Comparison of ENCODE assay signal across 32 mouse cellular contexts in genomic region chr1:116401996-116402656, GRCm38 (mm10).
DNase-seq lines count a peak whose midpoint lies in the region; ATAC-seq and TF ChIP-seq lines count a peak whose summit lies in the region.
"Had no signal": no experiment of that assay in that cellular context is flagged by ENCODE, and none has a peak within 500 bp of the region (broad histone marks: within the 10 kb centered on the region; RNA-seq: fewer than 3 reads in every experiment).

No protein-coding gene starts in this region.

- H3K27me3 ChIP-seq in forebrain, embryonic 14.5 days (replicated peaks; ENCODE audit: control insufficient read depth, insufficient read depth, low read length), result no peaks in the 10 kb centered on the region
- H3K27me3 ChIP-seq in forebrain, embryonic 15.5 days, result no peaks in the 10 kb centered on the region
- no peaks in the 10 kb centered on the region for H3K27me3 ChIP-seq in midbrain, embryonic 14.5 days (ENCODE audit: control insufficient read depth, insufficient read depth, low read length)
- H3K27me3 ChIP-seq in midbrain, embryonic 10.5 days (ENCODE audit: low read depth, poor library complexity, severe bottlenecking), result no peaks in the 10 kb centered on the region
- H3K27me3 ChIP-seq in myocyte (ENCODE audit: control insufficient read depth, insufficient read depth, insufficient read length), result no peaks in the 10 kb centered on the region
- H3K27me3 ChIP-seq in heart, adult 2 months (ENCODE audit: control insufficient read depth, insufficient read depth, low read length), result no peaks in the 10 kb centered on the region
- H3K27me3 ChIP-seq: CH12.LX; embryonic facial prominence, embryonic 13.5 days; heart, embryonic 12.5 days; hindbrain, embryonic 13.5 days; limb, embryonic 12.5 days; liver, embryonic 15.5 days; neural tube, embryonic 15.5 days had no signal

- no peaks in the 10 kb centered on the region for H3K9me3 ChIP-seq in forebrain, embryonic 14.5 days (replicated peaks; ENCODE audit: control insufficient read depth, low read length)
- no peaks in the 10 kb centered on the region for H3K9me3 ChIP-seq in forebrain, embryonic 15.5 days
- H3K9me3 ChIP-seq in midbrain, embryonic 14.5 days (ENCODE audit: control insufficient read depth, low read length), result no peaks in the 10 kb centered on the region
- no peaks in the 10 kb centered on the region for H3K9me3 ChIP-seq in midbrain, embryonic 10.5 days (replicated peaks)
- H3K9me3 ChIP-seq: embryonic facial prominence, embryonic 13.5 days; forebrain, embryonic 10.5 days; heart, embryonic 12.5 days; hindbrain, embryonic 13.5 days; limb, embryonic 12.5 days; liver, embryonic 15.5 days; neural tube, embryonic 15.5 days had no signal

- WGBS in forebrain, embryonic 14.5 days, result 83% methylated on average over 1 of the region's 1 CpGs
- 71% methylated on average over 1 of the region's 1 CpGs for WGBS in forebrain, embryonic 15.5 days
- WGBS in midbrain, embryonic 14.5 days, result 57% methylated on average over 1 of the region's 1 CpGs
- 75% methylated on average over 1 of the region's 1 CpGs for WGBS in midbrain, embryonic 10.5 days
- 65% methylated on average over 1 of the region's 1 CpGs for WGBS in heart, adult 2 months

- ATAC-seq in forebrain, embryonic 14.5 days, result no peak
- no peak for ATAC-seq in forebrain, embryonic 15.5 days (replicated peaks)
- no peak for ATAC-seq in midbrain, embryonic 14.5 days (ENCODE audit: low FRiP score, low TSS enrichment)
- ATAC-seq: inflammation-experienced regulatory T-cells, adult 6 months had no signal

- no peak overlapping the region for H3ac ChIP-seq in myocyte (ENCODE audit: control insufficient read depth, insufficient read length)

- H3K9ac ChIP-seq in forebrain, embryonic 14.5 days (ENCODE audit: low read length), result no peak overlapping the region
- H3K9ac ChIP-seq in forebrain, embryonic 15.5 days (replicated peaks), result no peak overlapping the region
- H3K9ac ChIP-seq in midbrain, embryonic 14.5 days (replicated peaks; ENCODE audit: low read length), result no peak overlapping the region
- H3K9ac ChIP-seq in heart, adult 2 months (ENCODE audit: low read depth, low read length), result no peak overlapping the region
- H3K9ac ChIP-seq: embryonic facial prominence, embryonic 13.5 days; heart, embryonic 12.5 days; hindbrain, embryonic 13.5 days; limb, embryonic 12.5 days; liver, embryonic 15.5 days; lung, embryonic 14.5 days; neural tube, embryonic 15.5 days had no signal

- TF ChIP-seq EP300 in heart, adult 2 months (IDR thresholded peaks at IDR 0.05; ENCODE audit: insufficient read depth, low read depth, low read length), result no peak

- no peak overlapping the region for H3K27ac ChIP-seq in forebrain, embryonic 14.5 days (ENCODE audit: low read depth, low read length)
- H3K27ac ChIP-seq in forebrain, embryonic 15.5 days (replicated peaks), result no peak overlapping the region
- no peak overlapping the region for H3K27ac ChIP-seq in midbrain, embryonic 14.5 days (replicated peaks; ENCODE audit: low read depth, low read length)
- no peak overlapping the region for H3K27ac ChIP-seq in midbrain, embryonic 10.5 days (replicated peaks)
- no peak overlapping the region for H3K27ac ChIP-seq in heart, adult 2 months
- H3K27ac ChIP-seq: embryonic facial prominence, embryonic 13.5 days; forebrain, embryonic 10.5 days; gastrocnemius, adult 2 months; hindbrain, embryonic 13.5 days; left cerebral cortex, adult 2 months; limb, embryonic 12.5 days; liver, embryonic 15.5 days; neural tube, embryonic 15.5 days had no signal

- H3K4me3 ChIP-seq in forebrain, embryonic 14.5 days (ENCODE audit: low read depth, low read length), result no peak overlapping the region
- no peak overlapping the region for H3K4me3 ChIP-seq in forebrain, embryonic 15.5 days
- H3K4me3 ChIP-seq in midbrain, embryonic 14.5 days (replicated peaks; ENCODE audit: low read depth, low read length), result no peak overlapping the region
- no peak overlapping the region for H3K4me3 ChIP-seq in midbrain, embryonic 10.5 days
- no peak overlapping the region for H3K4me3 ChIP-seq in myocyte
- no peak overlapping the region for H3K4me3 ChIP-seq in heart, adult 2 months
- H3K4me3 ChIP-seq: embryonic facial prominence, embryonic 13.5 days; forebrain, embryonic 10.5 days; gastrocnemius, adult 2 months; heart, embryonic 12.5 days; hindbrain, embryonic 13.5 days; left cerebral cortex, adult 2 months; limb, embryonic 12.5 days; liver, embryonic 15.5 days; neural tube, embryonic 15.5 days had no signal

- H3K79me2 ChIP-seq in myocyte (ENCODE audit: control insufficient read depth, insufficient read depth), result no peaks in the 10 kb centered on the region
- H3K79me2 ChIP-seq in heart, adult 2 months (replicated peaks; ENCODE audit: control insufficient read depth, insufficient read depth, low read length), result no peaks in the 10 kb centered on the region

- no peak for TF ChIP-seq CTCF in heart, adult 2 months (IDR thresholded peaks at IDR 0.05)

- H3K4me2 ChIP-seq in forebrain, embryonic 14.5 days (ENCODE audit: low read length), result no peak overlapping the region
- H3K4me2 ChIP-seq in forebrain, embryonic 15.5 days (replicated peaks), result no peak overlapping the region
- no peak overlapping the region for H3K4me2 ChIP-seq in midbrain, embryonic 14.5 days (ENCODE audit: low read length)
- H3K4me2 ChIP-seq in myocyte (ENCODE audit: low read depth), result no peak overlapping the region
- H3K4me2 ChIP-seq: embryonic facial prominence, embryonic 13.5 days; heart, embryonic 12.5 days; hindbrain, embryonic 13.5 days; limb, embryonic 12.5 days; liver, embryonic 15.5 days; lung, embryonic 14.5 days; midbrain, embryonic 11.5 days; neural tube, embryonic 15.5 days had no signal

- peak; percentile 23 to 67 for DNase-seq in adrenal gland, adult (ENCODE audit: inconsistent age in 2 of 2, low spot score in 1 of 2)
- no peak for DNase-seq in adrenal gland, postnatal 14 days
- peak; percentile 3 for DNase-seq in forebrain, embryonic 14.5 days (ENCODE audit: low spot score)
- peak; percentile 31 for DNase-seq in midbrain, embryonic 14.5 days
- DNase-seq in midbrain, embryonic 10.5 days (ENCODE audit: low spot score), result no peak
- no peak for DNase-seq in heart, adult 2 months
- DNase-seq: cerebellum, adult 9-10 months; embryo, embryonic 11 days; gastrocnemius, adult 2 months; gastrocnemius, postnatal 36 days; heart, adult 18-20 months; heart, postnatal 4 days; kidney, adult 11 months; kidney, postnatal 14 days; lung, embryonic 14.5 days; lung, postnatal 14 days; right cerebral cortex, adult 18-20 months; spleen, adult 18-20 months; thymus, postnatal 25 days had no signal

- H3K4me1 ChIP-seq in forebrain, embryonic 14.5 days (ENCODE audit: control insufficient read depth, insufficient read depth, low read length), result no peaks in the 10 kb centered on the region
- no peaks in the 10 kb centered on the region for H3K4me1 ChIP-seq in forebrain, embryonic 15.5 days
- H3K4me1 ChIP-seq in midbrain, embryonic 14.5 days (ENCODE audit: control insufficient read depth, insufficient read depth, low read length), result no peaks in the 10 kb centered on the region
- H3K4me1 ChIP-seq in midbrain, embryonic 10.5 days, result no peaks in the 10 kb centered on the region
- H3K4me1 ChIP-seq in heart, adult 2 months (ENCODE audit: control insufficient read depth, insufficient read depth, low read length), result no peaks in the 10 kb centered on the region
- H3K4me1 ChIP-seq: embryonic facial prominence, embryonic 13.5 days; forebrain, embryonic 10.5 days; heart, embryonic 12.5 days; hindbrain, embryonic 13.5 days; limb, embryonic 12.5 days; liver, embryonic 15.5 days; neural tube, embryonic 15.5 days had no signal

- no peak for TF ChIP-seq POLR2A in myocyte (IDR thresholded peaks at IDR 0.05; ENCODE audit: insufficient read length, low read depth)
- TF ChIP-seq POLR2A in heart, adult 2 months (IDR thresholded peaks at IDR 0.05; ENCODE audit: insufficient read depth, low read depth, low read length), result no peak

- H3K36me3 ChIP-seq in forebrain, embryonic 14.5 days (ENCODE audit: control insufficient read depth, insufficient read depth, low read length), result no peaks in the 10 kb centered on the region
- H3K36me3 ChIP-seq in forebrain, embryonic 15.5 days, result no peaks in the 10 kb centered on the region
- H3K36me3 ChIP-seq in midbrain, embryonic 14.5 days (ENCODE audit: control insufficient read depth, insufficient read depth, low read length), result no peaks in the 10 kb centered on the region
- no peaks in the 10 kb centered on the region for H3K36me3 ChIP-seq in midbrain, embryonic 10.5 days
- no peaks in the 10 kb centered on the region for H3K36me3 ChIP-seq in myocyte (ENCODE audit: control insufficient read depth, insufficient read depth)
- no peaks in the 10 kb centered on the region for H3K36me3 ChIP-seq in heart, adult 2 months (ENCODE audit: control insufficient read depth, insufficient read depth, low read length)
- H3K36me3 ChIP-seq: embryonic facial prominence, embryonic 13.5 days; forebrain, embryonic 10.5 days; heart, embryonic 12.5 days; hindbrain, embryonic 13.5 days; limb, embryonic 12.5 days; liver, embryonic 15.5 days; neural tube, embryonic 15.5 days had no signal

- intact Hi-C loops in heart, adult 2 months (cut with DNase I), result no loop called here

TF ChIP-seq in myocyte, 11 proteins besides CTCF, POLR2A, EP300 and RAD21:
- no peak for TF ChIP-seq POLR2AphosphoS2 (IDR thresholded peaks at IDR 0.05; ENCODE audit: insufficient read length, low read depth)
- no peak for TF ChIP-seq REST (IDR thresholded peaks at IDR 0.05; ENCODE audit: insufficient read depth, insufficient read length)
- no peak for TF ChIP-seq USF1 (IDR thresholded peaks at IDR 0.05; ENCODE audit: low read depth)
- peak; percentile 66 for TF ChIP-seq SRF (IDR thresholded peaks at IDR 0.05; ENCODE audit: control insufficient read depth, insufficient read length, low read depth)
- peak in 1 of 3 experiments; percentile 21 for TF ChIP-seq MYOG (IDR thresholded peaks at IDR 0.05; ENCODE audit: control insufficient read depth in 1 of 3, insufficient read depth in 1 of 3, insufficient read length in 2 of 3, low read depth in 2 of 3)
- TF ChIP-seq CEBPB (IDR thresholded peaks at IDR 0.05; ENCODE audit: insufficient read depth, poor library complexity, severe bottlenecking), result no peak
- peak in 2 of 3 experiments; percentile 7 to 9 for TF ChIP-seq MYOD1 (IDR thresholded peaks at IDR 0.05; ENCODE audit: control insufficient read depth in 1 of 3, insufficient read length in 2 of 3, low read depth in 2 of 3)
TF ChIP-seq in myocyte: peak in this region for 3.

Comparison
In these comparisons a context has a peak if more than half of its experiments do, and no peak if none do; other contexts are left out.
1. DNase-seq: peak in adrenal gland, adult (2 of 2), forebrain, embryonic 14.5 days (single experiment) and midbrain, embryonic 14.5 days (single experiment); none in adrenal gland, postnatal 14 days (single experiment), midbrain, embryonic 10.5 days (single experiment) and heart, adult 2 months (0 of 2).